Mouse (Mus musculus): Measurements from ENCODE around the gene Adam19. TPM values are rescaled to one million over a fixed set of nuclear protein-coding genes. Genes with fewer than 3 reads are reported as not detected.

Gene Adam19
- total RNA-seq, 1 experiment = 43.8 TPM

DNA sequence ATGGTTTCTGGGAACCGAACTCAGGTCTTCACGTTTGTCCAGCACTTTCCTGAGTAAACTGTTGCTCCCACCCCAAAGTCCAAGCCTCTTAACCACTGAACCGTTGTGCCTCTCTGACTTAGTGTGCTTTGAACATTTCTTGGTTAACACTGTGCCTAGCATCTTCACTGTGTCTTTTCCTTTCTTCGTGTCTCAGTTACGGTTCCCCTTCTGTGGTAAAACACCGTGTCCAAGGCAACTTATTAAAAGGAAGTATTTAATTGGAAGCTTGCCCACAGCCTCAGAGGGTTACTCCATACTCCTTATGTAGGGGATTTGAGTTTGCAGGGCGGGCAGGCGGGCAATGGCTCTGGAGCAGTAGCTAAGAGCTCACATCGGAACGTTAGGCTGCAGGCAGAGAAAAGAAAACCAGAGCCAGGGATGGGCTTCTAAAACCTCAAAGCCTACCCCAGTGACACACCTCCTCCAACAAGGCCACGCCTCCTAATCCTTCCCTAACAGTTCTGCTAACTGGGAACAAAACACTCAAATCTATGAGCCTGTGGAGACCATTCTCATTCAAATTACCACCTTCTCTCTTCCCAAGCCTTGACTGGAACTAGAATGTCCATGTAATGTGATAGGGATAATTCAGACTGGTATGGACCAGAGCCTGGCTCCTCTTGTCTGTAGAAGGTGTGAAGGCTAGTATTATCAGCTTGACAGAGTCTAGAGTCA is 20.8 kb downstream of the Adam19 start:
- DNase-seq (ENCODE audit: low read depth, low spot score) = no peak
- Histone ChIP-seq H3K4me1 (ENCODE audit: control insufficient read depth in 2 of 2, insufficient read depth in 2 of 2, low read length in 2 of 2, poor library complexity in 1 of 2) (peaks cover 1 to 18% of the 10 kb centered on the region in 2 experiments; a peak in 2 of 4 replicates), H3K9me3 (ENCODE audit: control insufficient read depth, insufficient read depth, low read depth, low read length) (no peaks in the 10 kb centered on the region), H3K36me3 (ENCODE audit: control insufficient read depth, insufficient read depth, low read length, poor library complexity, severe bottlenecking) (peaks cover 10% of the 10 kb centered on the region; the same call in 1 of the 2 replicates), H3K9ac (ENCODE audit: insufficient read depth, low read depth, low read length, poor library complexity, severe bottlenecking) (no peak overlapping the region), H3K4me3 (ENCODE audit: insufficient read depth in 1 of 2, low read depth in 1 of 2, low read length in 2 of 2, poor library complexity in 1 of 2, severe bottlenecking in 1 of 2) (no peak overlapping the region), H3K27ac (ENCODE audit: insufficient read depth, low read depth, low read length, poor library complexity, severe bottlenecking) (no peak overlapping the region)
- TF ChIP-seq ZNF384 (IDR thresholded peaks at IDR 0.05; ENCODE audit: low read depth, low read length) (no peak), HCFC1 (IDR thresholded peaks at IDR 0.05; ENCODE audit: borderline replicate concordance, insufficient read depth, low read length) (no peak), ZC3H11A (IDR thresholded peaks at IDR 0.05; ENCODE audit: borderline replicate concordance, low read depth, low read length) (no peak), CHD2 (IDR thresholded peaks at IDR 0.05; ENCODE audit: low read depth, low read length) (no peak)
- in situ Hi-C loops (cut with MboI; ENCODE audit: low sequenced_read_pairs in 2 of 2, unreplicated experiment in 2 of 2) = no loop called here

- H3K9ac ChIP-seq (ENCODE audit: insufficient read depth, low read depth, low read length, poor library complexity, severe bottlenecking) = no peak overlapping the region
- no peak for DNase-seq (ENCODE audit: low read depth, low spot score)
Observed at GRCm38 (mm10) chr11:46077304-46077703, 21.5 kb downstream of the Adam19 start.

DNA sequence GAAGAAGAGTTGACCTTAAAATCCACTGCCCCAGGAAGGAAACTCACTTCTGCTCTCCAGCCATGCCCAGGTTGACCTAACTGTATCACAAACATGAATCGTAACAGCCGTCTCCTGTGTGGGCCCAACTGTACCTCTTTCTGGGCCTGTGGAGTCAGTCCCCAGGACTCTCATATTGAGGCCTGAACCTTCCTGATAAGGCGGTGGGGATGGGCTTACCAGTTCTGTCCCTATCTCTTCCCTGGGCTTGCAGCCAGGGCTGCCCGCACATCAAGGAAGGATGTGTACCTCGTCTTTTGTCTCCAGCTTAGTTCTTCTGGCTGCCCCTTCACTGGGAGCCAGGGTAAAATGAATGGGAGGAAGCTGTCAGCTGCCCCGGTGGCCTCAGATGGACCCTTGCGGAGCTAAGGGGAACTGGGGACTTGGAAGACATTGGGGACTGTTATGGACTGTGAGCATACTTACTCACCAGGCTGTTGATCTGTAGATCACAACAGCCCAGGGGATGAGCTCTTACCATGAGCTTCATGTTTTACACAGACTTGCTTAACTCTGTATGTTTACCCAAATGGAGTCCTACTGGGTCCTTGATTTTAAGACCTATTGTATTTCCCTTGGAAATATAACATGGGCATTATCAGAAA is 22.1 kb downstream of the Adam19 start:
- H3K9ac ChIP-seq (ENCODE audit: insufficient read depth, low read depth, low read length, poor library complexity, severe bottlenecking) = no peak overlapping the region
- in situ Hi-C loops (cut with MboI; ENCODE audit: low sequenced_read_pairs in 2 of 2, unreplicated experiment in 2 of 2) = no loop called here
- TF ChIP-seq ZC3H11A (IDR thresholded peaks at IDR 0.05; ENCODE audit: borderline replicate concordance, low read depth, low read length) (no peak), ZNF384 (IDR thresholded peaks at IDR 0.05; ENCODE audit: low read depth, low read length) (no peak), HCFC1 (IDR thresholded peaks at IDR 0.05; ENCODE audit: borderline replicate concordance, insufficient read depth, low read length) (no peak), MAFK (IDR thresholded peaks at IDR 0.05; ENCODE audit: insufficient read depth, low read depth, low read length) (no peak), CHD2 (IDR thresholded peaks at IDR 0.05; ENCODE audit: low read depth, low read length) (no peak)
- peaks cover 10% of the 10 kb centered on the region; the same call in 1 of the 2 replicates for H3K36me3 ChIP-seq (ENCODE audit: control insufficient read depth, insufficient read depth, low read length, poor library complexity, severe bottlenecking)
- no peak for DNase-seq (ENCODE audit: low read depth, low spot score)
- H3K9me3 ChIP-seq (ENCODE audit: control insufficient read depth, insufficient read depth, low read depth, low read length) = no peaks in the 10 kb centered on the region
- H3K27ac ChIP-seq (ENCODE audit: insufficient read depth, low read depth, low read length, poor library complexity, severe bottlenecking) = no peak overlapping the region
- H3K4me1 ChIP-seq (ENCODE audit: control insufficient read depth in 2 of 2, insufficient read depth in 2 of 2, low read length in 2 of 2, poor library complexity in 1 of 2) = peaks cover 0 to 10% of the 10 kb centered on the region in 2 experiments; a peak in 2 of 4 replicates
- H3K4me3 ChIP-seq (ENCODE audit: insufficient read depth in 1 of 2, low read depth in 1 of 2, low read length in 2 of 2, poor library complexity in 1 of 2, severe bottlenecking in 1 of 2) = no peak overlapping the region

More at GRCm38 (mm10) chr11:46077304-46077703, 21.5 kb downstream of the Adam19 start:
- Histone ChIP-seq H3K4me1 (ENCODE audit: control insufficient read depth in 2 of 2, insufficient read depth in 2 of 2, low read length in 2 of 2, poor library complexity in 1 of 2) (peaks cover 0 to 15% of the 10 kb centered on the region in 2 experiments; a peak in 2 of 4 replicates), H3K27ac (ENCODE audit: insufficient read depth, low read depth, low read length, poor library complexity, severe bottlenecking) (no peak overlapping the region), H3K9me3 (ENCODE audit: control insufficient read depth, insufficient read depth, low read depth, low read length) (no peaks in the 10 kb centered on the region), H3K4me3 (ENCODE audit: insufficient read depth in 1 of 2, low read depth in 1 of 2, low read length in 2 of 2, poor library complexity in 1 of 2, severe bottlenecking in 1 of 2) (no peak overlapping the region), H3K36me3 (ENCODE audit: control insufficient read depth, insufficient read depth, low read length, poor library complexity, severe bottlenecking) (peaks cover 10% of the 10 kb centered on the region; the same call in 1 of the 2 replicates)
- in situ Hi-C loops (cut with MboI; ENCODE audit: low sequenced_read_pairs in 2 of 2, unreplicated experiment in 2 of 2) = no loop called here
- TF ChIP-seq ZC3H11A (IDR thresholded peaks at IDR 0.05; ENCODE audit: borderline replicate concordance, low read depth, low read length) = no peak
- no peak for TF ChIP-seq ZNF384 (IDR thresholded peaks at IDR 0.05; ENCODE audit: low read depth, low read length)
- TF ChIP-seq HCFC1 (IDR thresholded peaks at IDR 0.05; ENCODE audit: borderline replicate concordance, insufficient read depth, low read length) = no peak
- TF ChIP-seq CHD2 (IDR thresholded peaks at IDR 0.05; ENCODE audit: low read depth, low read length) = no peak
- TF ChIP-seq MAFK (IDR thresholded peaks at IDR 0.05; ENCODE audit: insufficient read depth, low read depth, low read length) = no peak

DNA sequence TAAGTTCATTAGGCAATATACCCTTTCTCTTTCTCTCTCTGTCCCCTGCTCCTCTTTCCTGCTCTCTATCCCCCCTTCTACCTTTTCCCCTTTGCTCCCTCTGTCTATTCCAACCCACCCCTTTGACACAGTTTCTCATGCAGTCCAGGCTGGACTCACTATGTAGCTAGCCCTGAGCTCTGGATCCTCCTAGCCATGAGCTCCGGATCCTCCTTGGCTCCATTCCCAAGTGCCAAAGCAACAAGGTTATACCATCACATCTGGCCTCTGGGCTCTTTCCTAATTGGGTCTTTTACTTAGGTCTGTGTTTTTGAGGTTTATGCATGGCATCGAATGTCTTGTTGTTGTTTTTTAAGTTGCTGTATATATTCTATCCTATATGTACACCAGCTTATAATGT is 25.3 kb downstream of the Adam19 start:
- DNase-seq (ENCODE audit: low read depth, low spot score) = no peak
- TF ChIP-seq MAFK (IDR thresholded peaks at IDR 0.05; ENCODE audit: insufficient read depth, low read depth, low read length) (no peak), HCFC1 (IDR thresholded peaks at IDR 0.05; ENCODE audit: borderline replicate concordance, insufficient read depth, low read length) (no peak), ZC3H11A (IDR thresholded peaks at IDR 0.05; ENCODE audit: borderline replicate concordance, low read depth, low read length) (no peak)
- Histone ChIP-seq H3K27ac (ENCODE audit: insufficient read depth, low read depth, low read length, poor library complexity, severe bottlenecking) (no peak overlapping the region), H3K4me3 (ENCODE audit: insufficient read depth in 1 of 2, low read depth in 1 of 2, low read length in 2 of 2, poor library complexity in 1 of 2, severe bottlenecking in 1 of 2) (no peak overlapping the region), H3K9me3 (ENCODE audit: control insufficient read depth, insufficient read depth, low read depth, low read length) (no peaks in the 10 kb centered on the region), H3K4me1 (ENCODE audit: control insufficient read depth in 2 of 2, insufficient read depth in 2 of 2, low read length in 2 of 2, poor library complexity in 1 of 2) (no peaks in the 10 kb centered on the region), H3K9ac (ENCODE audit: insufficient read depth, low read depth, low read length, poor library complexity, severe bottlenecking) (no peak overlapping the region), H3K36me3 (ENCODE audit: control insufficient read depth, insufficient read depth, low read length, poor library complexity, severe bottlenecking) (peaks cover 12% of the 10 kb centered on the region; the same call in 1 of the 2 replicates)
- in situ Hi-C loops (cut with MboI; ENCODE audit: low sequenced_read_pairs in 2 of 2, unreplicated experiment in 2 of 2) = no loop called here

All from ES-E14 (cell line).